Mouse (Mus musculus): ENCODE results near the gene Ms4a18. TPM values are rescaled to one million over a fixed set of nuclear protein-coding genes. Genes with fewer than 3 reads are reported as not detected.

Ms4a18 gene
- polyA plus RNA-seq (2017; shearing (Covaris generic)): not detected

DNA sequence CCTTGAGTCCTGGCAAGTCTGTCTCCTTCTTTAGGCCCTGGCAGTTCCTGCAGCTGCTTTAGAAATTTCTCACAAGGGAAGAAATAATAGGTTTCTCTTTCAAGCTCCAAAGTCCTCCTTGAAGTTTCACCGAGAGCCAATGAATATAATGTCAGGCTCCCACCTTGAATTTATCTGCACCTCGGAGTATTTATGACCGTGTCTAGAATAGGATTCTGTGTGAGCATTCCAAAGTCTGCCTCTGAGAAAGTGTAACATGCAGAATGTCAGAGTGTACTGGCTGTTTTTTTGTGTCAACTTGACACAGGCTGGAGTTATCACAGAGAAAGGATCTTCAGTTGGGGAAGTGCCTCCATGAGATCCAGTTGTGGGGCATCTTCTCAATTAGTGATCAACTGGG lies at the start of gene Ms4a18:
Gene Ms4a18 (minus strand): TSS at position 141 of the 400 bp plus-strand sequence.

DNA sequence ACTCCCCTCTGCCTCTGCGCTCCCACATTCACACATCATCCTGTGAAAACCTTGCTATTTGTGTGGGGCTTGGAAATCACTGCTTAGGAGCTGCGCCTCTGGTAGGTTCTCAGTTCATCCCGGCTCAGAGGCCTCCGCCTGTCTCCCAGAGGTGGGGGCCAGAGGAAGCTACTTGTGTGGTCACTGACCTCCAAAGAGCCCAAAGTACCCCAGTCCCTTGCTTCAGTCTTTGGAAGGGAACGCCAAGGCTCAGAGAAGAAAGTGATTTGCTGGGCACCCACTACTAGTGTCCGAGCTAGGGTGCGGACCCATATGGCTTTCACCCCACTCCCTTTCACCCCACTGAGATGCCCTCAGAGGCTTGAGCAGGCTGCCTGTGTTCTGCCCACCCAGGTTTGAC lies 24.7 kb downstream of the Ms4a18 start, which contains the start of gene Ms4a15:
Gene Ms4a15 (minus strand): TSS at position 101 of the 400 bp plus-strand sequence.

DNA sequence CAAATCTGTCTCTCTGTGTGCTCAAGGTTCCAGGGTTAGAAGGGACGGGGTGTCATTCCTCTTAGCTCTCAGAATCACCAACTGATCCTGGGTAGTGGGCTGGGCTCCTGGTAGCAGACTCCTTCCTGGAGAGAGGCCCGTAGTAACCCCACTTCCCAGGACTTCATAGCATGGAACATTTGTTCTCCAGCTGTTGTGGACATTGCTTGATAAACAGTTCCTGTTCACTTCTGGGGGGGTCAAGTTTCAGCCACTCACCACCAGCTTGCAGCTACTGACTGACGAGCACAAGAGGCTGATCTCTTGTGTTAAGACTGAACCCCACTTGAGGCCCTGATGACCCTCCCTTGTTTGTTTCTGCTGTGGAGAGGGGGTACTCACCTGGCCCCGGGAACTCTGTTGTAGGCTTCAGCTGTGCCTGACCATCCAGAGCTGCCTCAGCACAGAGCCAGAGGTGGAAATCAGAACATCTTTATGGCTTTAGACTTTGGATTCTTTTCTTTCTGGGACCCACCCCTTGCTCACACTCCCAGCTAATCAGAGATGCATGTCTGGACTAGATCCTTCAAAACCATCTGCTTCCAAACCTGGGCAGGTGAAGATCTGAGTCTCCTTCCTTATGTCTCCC lies 43.5 kb downstream of the Ms4a18 start, which contains the start of gene Ms4a10:
Gene Ms4a10 (minus strand): TSS at position 433 of the 628 bp plus-strand sequence.

DNA sequence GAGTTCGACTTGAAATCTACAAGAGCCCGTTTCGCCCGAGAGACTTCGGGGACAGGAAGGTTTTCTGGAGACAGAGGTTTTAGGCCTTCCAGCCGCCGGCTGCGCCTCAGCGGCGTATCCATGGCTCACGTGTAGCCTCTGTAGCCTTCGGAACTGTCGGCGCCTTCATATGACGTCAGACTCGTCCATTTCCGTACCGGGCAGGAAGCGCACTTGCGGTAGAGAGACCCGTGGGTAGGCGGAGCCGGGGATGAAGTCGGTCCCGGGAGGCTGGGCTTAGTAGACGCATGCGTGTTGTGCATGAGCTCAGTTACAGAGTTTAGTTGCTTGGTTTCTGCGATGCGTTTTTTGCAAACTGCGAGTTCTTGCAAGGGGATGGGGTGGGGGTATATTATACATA lies 68.7 kb downstream of the Ms4a18 start, which contains the start of gene Ccdc86:
Gene Ccdc86 (minus strand): TSS at position 155 of the 400 bp plus-strand sequence.

Other genes with a start within 250 kb of the Ms4a18 start
- 100 to 1,000 TPM; 369 to 700 TPM for gene Cd6, start 188.0 kb downstream of the Ms4a18 start, polyA plus RNA-seq (2017; shearing (Covaris generic))
- 1 to 10 TPM; 1.7 to 4.7 TPM for gene Slc15a3, start 178.3 kb downstream of the Ms4a18 start, polyA plus RNA-seq (2017; shearing (Covaris generic))
- 1 to 10 TPM in 1 of 2 experiments, under 1 TPM in 1; 0.15 to 1.2 TPM for gene Tmem132a, start 148.1 kb downstream of the Ms4a18 start, polyA plus RNA-seq (2017; shearing (Covaris generic))
- 10 to 100 TPM; 34.1 to 48.5 TPM for gene Tmem109, start 136.0 kb downstream of the Ms4a18 start, polyA plus RNA-seq (2017; shearing (Covaris generic))
- 100 to 1,000 TPM in 1 of 2 experiments, 10 to 100 TPM in 1; 88.2 to 107 TPM for gene Prpf19, start 122.8 kb downstream of the Ms4a18 start, polyA plus RNA-seq (2017; shearing (Covaris generic))
- not detected for gene Zp1, start 97.4 kb downstream of the Ms4a18 start, polyA plus RNA-seq (2017; shearing (Covaris generic))
- under 1 TPM in 1 of 2 experiments, not detected in 1; 0.14 TPM for gene Ptgdr2, start 80.9 kb downstream of the Ms4a18 start, polyA plus RNA-seq (2017; shearing (Covaris generic))
- 10 to 100 TPM; 12.4 to 18.3 TPM for gene Ccdc86, start 68.8 kb downstream of the Ms4a18 start, polyA plus RNA-seq (2017; shearing (Covaris generic))
- not detected for gene Ms4a10, start 43.4 kb downstream of the Ms4a18 start, polyA plus RNA-seq (2017; shearing (Covaris generic))
- not detected for gene Ms4a15, start 24.8 kb downstream of the Ms4a18 start, polyA plus RNA-seq (2017; shearing (Covaris generic))
- gene Ms4a8a, start 63.1 kb upstream of the Ms4a18 start, polyA plus RNA-seq (2017; shearing (Covaris generic)): 1 to 10 TPM in 1 of 2 experiments, under 1 TPM in 1; 0.18 to 5.1 TPM
- gene 1700017D01Rik, start 112.8 kb upstream of the Ms4a18 start, polyA plus RNA-seq (2017; shearing (Covaris generic)): not detected
- not detected for gene 1700025F22Rik, start 147.3 kb upstream of the Ms4a18 start, polyA plus RNA-seq (2017; shearing (Covaris generic))
- gene Ms4a13, start 178.7 kb upstream of the Ms4a18 start, polyA plus RNA-seq (2017; shearing (Covaris generic)): not detected
- not detected for gene Ms4a12, start 214.4 kb upstream of the Ms4a18 start, polyA plus RNA-seq (2017; shearing (Covaris generic))
- 1 to 10 TPM; 4.1 to 7.3 TPM for gene Ms4a1, start 248.2 kb upstream of the Ms4a18 start, polyA plus RNA-seq (2017; shearing (Covaris generic))

Data from activated CD4-positive, CD25-positive, alpha-beta regulatory T cell (primary cell).